Mouse (Mus musculus) neural tube, embryonic 12.5 days (tissue): Measurements from ENCODE around the gene Spag16. TPM values are rescaled to one million over a fixed set of nuclear protein-coding genes. Genes with fewer than 3 reads are reported as not detected.
"Not testable (repeated sequence)": the region's sequence is repeated elsewhere in the genome, so short reads cannot be mapped to it uniquely, and the experiment has no call there.

Source experiments
- ATAC-seq: fragments of 200-750 bp; cut with Nextera tagmentation; 2 replicates; pipeline ENCODE4 v1.8.0; 2017; ENCODE audit warnings: low read depth, mild to moderate bottlenecking, moderate TSS enrichment, moderate library complexity; ENCODE audit not compliant: low FRiP score
- H3K27ac ChIP-seq: fragments of 300-500 bp; sonication (generic); 2 replicates; pipeline ENCODE4 v1.5.1; 2016
- H3K27me3 ChIP-seq: fragments of 300-500 bp; sonication (generic); replicated peaks from 2 replicates; pipeline ENCODE4 v1.6.1; 2016; ENCODE audit warnings: mild to moderate bottlenecking
- H3K36me3 ChIP-seq: fragments of 300-500 bp; sonication (generic); 2 replicates; pipeline ENCODE4 v1.6.1; 2016; ENCODE audit warnings: mild to moderate bottlenecking
- H3K4me1 ChIP-seq: fragments of 300-500 bp; sonication (generic); 2 replicates; pipeline ENCODE4 v1.6.1; 2016
- H3K4me2 ChIP-seq: fragments of 300-500 bp; sonication (generic); replicated peaks from 2 replicates; pipeline ENCODE4 v1.6.1; 2016; ENCODE audit warnings: mild to moderate bottlenecking
- H3K4me3 ChIP-seq: fragments of 300-500 bp; sonication (generic); 2 replicates; pipeline ENCODE4 v1.5.1; 2016
- H3K9ac ChIP-seq: fragments of 300-500 bp; sonication (generic); 2 replicates; pipeline ENCODE4 v1.6.1; 2016; ENCODE audit warnings: mild to moderate bottlenecking
- H3K9me3 ChIP-seq: fragments of 300-500 bp; sonication (generic); 2 replicates; pipeline ENCODE4 v1.6.1; 2016; ENCODE audit warnings: mild to moderate bottlenecking
- WGBS: fragments of 180-500 bp; shearing (Covaris S2); methylation state at CpG from one replicate; pipeline ENCODE4 v1.1.7; 2016; 5-methylcytosine and 5-hydroxymethylcytosine counted together
- polyA plus RNA-seq: library from polyadenylated mRNA; unstranded; fragments of >200 nt; fragmentation: Nextera tagmentation; extraction: Ambion mirVana; gene quantifications from 2 replicates; pipeline ENCODE4 v1.2.1, GENCODE M21; 2016

Spag16 gene
- polyA plus RNA-seq: 1.2 and 1.8 TPM in 2 replicates

GRCm38 (mm10) chr1:69826806-69827703 is at the start of gene Spag16:
Gene Spag16 (plus strand): TSS chr1:69826970.
- Histone ChIP-seq H3K27me3 (no peaks in the 10 kb centered on the region), H3K4me3 (peak within 1 kb of the TSS; percentile 54), H3K36me3 (no peaks in the 10 kb centered on the region), H3K9me3 (no peaks in the 10 kb centered on the region), H3K9ac (peak within 1 kb of the TSS; percentile 53), H3K4me2 (peak within 1 kb of the TSS; percentile 84), H3K4me1 (0 out of 2 replicates have a peak, but pooled peaks cover 3% of the 10 kb centered on the region), H3K27ac (no peak within 1 kb of the TSS)
- ATAC-seq: peak; percentile 94
- 8% methylated on average over 38 of the region's 38 CpGs for WGBS

GRCm38 (mm10) chr1:69785129-69785528 is 41.6 kb upstream of the Spag16 start:
- Histone ChIP-seq H3K9me3 (no peaks in the 10 kb centered on the region), H3K27ac (no peak overlapping the region), H3K27me3 (no peaks in the 10 kb centered on the region), H3K9ac (no peak overlapping the region), H3K36me3 (no peaks in the 10 kb centered on the region), H3K4me2 (no peak overlapping the region), H3K4me1 (no peaks in the 10 kb centered on the region), H3K4me3 (no peak overlapping the region)
- 11% methylated on average over 6 of the region's 6 CpGs for WGBS
- ATAC-seq: no peak

GRCm38 (mm10) chr1:69786716-69787115 is 40.1 kb upstream of the Spag16 start:
- H3K4me3 ChIP-seq: no peak overlapping the region
- ATAC-seq: no peak
- H3K27me3 ChIP-seq: no peaks in the 10 kb centered on the region
- no peaks in the 10 kb centered on the region for H3K36me3 ChIP-seq
- no peaks in the 10 kb centered on the region for H3K4me1 ChIP-seq
- H3K9me3 ChIP-seq: no peaks in the 10 kb centered on the region
- no peak overlapping the region for H3K9ac ChIP-seq
- no peak overlapping the region for H3K4me2 ChIP-seq
- WGBS: 67% methylated on average over 6 of the region's 6 CpGs
- no peak overlapping the region for H3K27ac ChIP-seq

- H3K9ac ChIP-seq: no peak overlapping the region
- no peak overlapping the region for H3K4me3 ChIP-seq
- WGBS: 74% methylated on average over 12 of the region's 12 CpGs
- H3K9me3 ChIP-seq: no peaks in the 10 kb centered on the region
- ATAC-seq: no peak
- H3K27me3 ChIP-seq: no peaks in the 10 kb centered on the region
- H3K36me3 ChIP-seq: no peaks in the 10 kb centered on the region
- no peaks in the 10 kb centered on the region for H3K4me1 ChIP-seq
- H3K27ac ChIP-seq: no peak overlapping the region
- no peak overlapping the region for H3K4me2 ChIP-seq
These were observed 39.4 kb upstream of the Spag16 start for GRCm38 (mm10) chr1:69787379-69787778.

- peak overlapping the region; percentile 28 for H3K4me3 ChIP-seq
- ATAC-seq: peak; percentile 76
- peak overlapping the region; percentile 63 for H3K4me2 ChIP-seq
- no peaks in the 10 kb centered on the region for H3K36me3 ChIP-seq
- H3K9me3 ChIP-seq: no peaks in the 10 kb centered on the region
- peak overlapping the region; percentile 29; the same call in 1 of the 2 replicates for H3K9ac ChIP-seq
- 14% methylated on average over 28 of the region's 28 CpGs for WGBS
- no peaks in the 10 kb centered on the region for H3K27me3 ChIP-seq
- H3K4me1 ChIP-seq: no peaks in the 10 kb centered on the region
- H3K27ac ChIP-seq: no peak overlapping the region
These were observed 36.2 kb upstream of the Spag16 start for GRCm38 (mm10) chr1:69790337-69791250.

- Histone ChIP-seq H3K4me3 (no peak overlapping the region), H3K27me3 (no peaks in the 10 kb centered on the region), H3K4me2 (no peak overlapping the region), H3K9ac (no peak overlapping the region), H3K9me3 (no peaks in the 10 kb centered on the region), H3K36me3 (no peaks in the 10 kb centered on the region), H3K27ac (no peak overlapping the region), H3K4me1 (no peaks in the 10 kb centered on the region)
- no peak for ATAC-seq
- WGBS: 87% methylated on average over 7 of the region's 7 CpGs
These were observed 27.7 kb upstream of the Spag16 start for GRCm38 (mm10) chr1:69798948-69799565.

GRCm38 (mm10) chr1:69810161-69810560 is 16.6 kb upstream of the Spag16 start:
- no peaks in the 10 kb centered on the region for H3K9me3 ChIP-seq
- no peak overlapping the region for H3K9ac ChIP-seq
- no peaks in the 10 kb centered on the region for H3K4me1 ChIP-seq
- no peak overlapping the region for H3K27ac ChIP-seq
- WGBS: 92% methylated on average over 2 of the region's 2 CpGs
- no peak for ATAC-seq
- no peaks in the 10 kb centered on the region for H3K36me3 ChIP-seq
- H3K27me3 ChIP-seq: no peaks in the 10 kb centered on the region
- H3K4me2 ChIP-seq: no peak overlapping the region
- no peak overlapping the region for H3K4me3 ChIP-seq

- H3K4me3 ChIP-seq, H3K4me2 ChIP-seq, H3K27me3 ChIP-seq, H3K9me3 ChIP-seq, H3K36me3 ChIP-seq, ATAC-seq, H3K9ac ChIP-seq, H3K4me1 ChIP-seq, H3K27ac ChIP-seq: not testable (repeated sequence)
- 85% methylated on average over 5 of the region's 5 CpGs for whole genome bisulfite sequencing
These were observed 1.1 kb upstream of the Spag16 start for GRCm38 (mm10) chr1:69825635-69826034.

- Histone ChIP-seq H3K4me2 (no peak overlapping the region), H3K4me3 (no peak overlapping the region), H3K27ac (no peak overlapping the region), H3K9ac (no peak overlapping the region), H3K4me1 (0 out of 2 replicates have a peak, but pooled peaks cover 3% of the 10 kb centered on the region), H3K9me3 (no peaks in the 10 kb centered on the region), H3K27me3 (no peaks in the 10 kb centered on the region), H3K36me3 (no peaks in the 10 kb centered on the region)
- 94% methylated on average over 7 of the region's 7 CpGs for WGBS
- ATAC-seq: no peak
These were observed 2.2 kb downstream of the Spag16 start for GRCm38 (mm10) chr1:69828872-69829479.

GRCm38 (mm10) chr1:69830586-69830985 is 3.8 kb downstream of the Spag16 start:
- H3K36me3 ChIP-seq: no peaks in the 10 kb centered on the region
- H3K9ac ChIP-seq: no peak overlapping the region
- H3K27ac ChIP-seq: no peak overlapping the region
- H3K4me3 ChIP-seq: no peak overlapping the region
- H3K9me3 ChIP-seq: no peaks in the 10 kb centered on the region
- 100% methylated on average over 1 of the region's 1 CpGs for WGBS
- no peak for ATAC-seq
- H3K4me1 ChIP-seq: 0 out of 2 replicates have a peak, but pooled peaks cover 3% of the 10 kb centered on the region
- no peak overlapping the region for H3K4me2 ChIP-seq
- H3K27me3 ChIP-seq: no peaks in the 10 kb centered on the region

- no peak for ATAC-seq
- 0 out of 2 replicates have a peak, but pooled peaks cover 3% of the 10 kb centered on the region for H3K4me1 ChIP-seq
- 92% methylated on average over 2 of the region's 2 CpGs for WGBS
These were observed 4.2 kb downstream of the Spag16 start for GRCm38 (mm10) chr1:69831002-69831401.

More at GRCm38 (mm10) chr1:69831002-69831401, 4.2 kb downstream of the Spag16 start:
- Histone ChIP-seq H3K9me3 (no peaks in the 10 kb centered on the region), H3K9ac (no peak overlapping the region), H3K4me2 (no peak overlapping the region), H3K4me3 (no peak overlapping the region), H3K27me3 (no peaks in the 10 kb centered on the region), H3K27ac (no peak overlapping the region), H3K36me3 (no peaks in the 10 kb centered on the region)
